Mouse (Mus musculus) lung, postnatal 36 days (tissue): ENCODE data around the gene Ccdc149.

Experiments used
- DNase-seq: peaks from one replicate; pipeline ENCODE4 v3.0.0; 2022; ENCODE audit warnings: mixed read lengths

The Ccdc149 gene

DNA sequence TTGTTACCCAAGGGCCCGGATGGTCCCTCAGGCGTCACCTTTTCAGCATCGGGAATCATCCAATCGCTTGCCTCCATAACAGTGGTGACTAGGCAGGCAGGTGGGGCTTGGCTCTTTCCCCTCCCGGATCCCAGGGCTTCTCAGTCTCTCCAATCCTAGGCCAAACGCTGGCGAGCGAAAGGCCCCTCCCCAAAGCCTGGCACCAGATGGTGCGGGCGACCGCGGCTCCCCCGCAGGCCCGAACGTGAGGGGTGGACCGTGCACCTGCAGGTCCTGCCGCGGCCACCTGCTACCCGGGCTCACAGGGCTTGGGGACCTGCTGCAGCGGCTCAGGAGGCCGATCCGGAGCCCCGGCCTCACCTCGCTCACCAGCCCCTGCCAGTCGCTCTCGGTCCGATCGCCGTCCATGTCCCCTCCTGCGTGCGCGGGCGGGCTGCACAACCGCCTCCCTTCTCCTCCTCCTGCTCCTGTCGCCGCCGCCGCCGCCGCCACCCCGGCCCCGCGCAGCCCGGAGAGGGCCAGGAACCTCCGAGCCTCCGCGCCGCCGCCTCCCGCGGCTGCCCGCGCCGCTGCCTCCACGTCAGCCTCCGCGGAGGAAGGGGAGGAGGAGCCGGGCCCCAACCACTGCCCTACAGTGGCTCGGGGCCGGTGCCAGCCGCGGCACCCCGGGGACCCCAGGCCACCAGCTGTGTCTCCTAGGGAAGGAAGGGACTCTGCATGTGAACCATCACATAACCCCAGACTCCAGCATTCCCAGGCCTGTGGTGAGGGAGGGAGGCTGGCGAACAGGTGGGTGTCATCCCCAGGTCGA, at the start of gene Ccdc149:
TSS of gene Ccdc149 (minus strand) at position 531 of the 811 bp plus-strand sequence.
- peak; percentile 87 for DNase-seq

DNA sequence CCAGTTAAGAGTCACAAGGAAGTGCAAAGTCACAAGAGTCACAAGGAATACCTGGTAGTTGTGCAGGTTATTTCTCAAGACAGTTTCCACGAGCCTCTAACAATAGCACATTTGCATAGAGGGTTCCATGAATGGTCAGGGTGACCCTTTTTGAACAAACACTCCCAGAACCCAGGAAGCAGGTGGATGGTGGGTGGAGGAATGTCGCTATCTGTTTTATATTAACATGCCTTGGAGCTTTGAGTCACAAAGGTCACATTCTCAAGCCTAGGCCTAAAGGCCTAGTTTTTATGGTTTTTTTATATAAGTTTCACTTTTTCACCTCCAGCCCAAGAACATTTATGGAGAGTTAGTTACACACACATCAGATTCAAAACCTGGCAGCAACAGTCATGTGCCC, 48.6 kb upstream of the Ccdc149 start:
- no peak for DNase-seq

DNA sequence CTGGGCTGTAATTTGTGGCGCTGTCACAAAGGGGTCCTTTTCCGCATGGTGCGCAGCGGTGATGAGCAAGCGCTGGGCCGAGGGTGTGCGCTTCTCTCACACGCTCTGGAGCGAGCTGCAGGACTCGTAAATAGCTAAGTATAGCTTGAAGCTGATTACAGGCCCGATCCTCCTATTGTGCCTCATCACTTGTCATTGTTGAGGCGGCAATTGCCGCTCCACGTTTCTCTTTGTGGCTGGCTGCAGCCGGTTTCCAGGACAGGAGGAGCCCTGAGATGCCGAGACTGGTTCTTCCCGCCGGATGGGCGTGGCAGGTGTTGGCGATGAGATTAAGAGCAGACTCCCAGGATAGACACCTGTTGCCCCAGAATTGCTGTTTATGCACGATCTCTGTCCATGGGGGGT, 44.8 kb upstream of the Ccdc149 start:
- DNase-seq, result peak; percentile 1

DNA sequence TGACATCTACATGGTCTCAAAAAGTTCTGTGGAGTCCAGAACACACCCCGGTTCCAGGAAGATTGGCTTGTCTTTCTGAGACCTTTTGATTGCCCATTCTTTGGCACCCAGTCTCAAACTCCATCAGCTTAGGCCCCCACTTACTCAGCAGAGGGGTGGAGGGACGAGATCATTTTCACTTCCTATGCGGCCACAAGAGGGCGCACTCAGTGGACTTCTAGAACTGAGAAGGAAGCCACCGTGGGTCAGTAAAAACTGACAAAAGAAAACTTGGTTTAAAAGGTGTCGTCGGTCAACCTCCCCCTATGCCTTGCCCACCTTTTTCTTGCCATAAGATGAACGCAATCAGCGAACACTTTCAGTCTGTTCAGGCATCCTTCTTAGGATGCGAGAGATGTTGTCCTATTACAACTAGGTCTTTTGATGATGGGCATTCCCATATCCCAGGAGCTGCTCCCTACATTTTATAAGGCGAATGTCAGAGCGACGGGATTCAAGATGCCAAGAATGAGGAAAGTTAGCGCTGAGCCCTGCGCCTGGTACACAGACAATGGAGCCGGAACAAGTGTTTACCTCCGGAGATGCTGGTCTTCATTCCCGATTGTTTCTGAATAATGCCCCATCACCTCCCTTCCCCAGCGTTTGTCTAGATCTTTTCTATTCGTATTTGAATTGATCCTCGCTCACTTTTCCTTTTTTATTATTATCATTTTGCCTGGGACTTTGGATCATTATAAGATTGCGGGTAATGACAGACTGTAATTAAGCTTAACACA, 44.1 kb upstream of the Ccdc149 start:
- peak; percentile 81 for DNase-seq

DNA sequence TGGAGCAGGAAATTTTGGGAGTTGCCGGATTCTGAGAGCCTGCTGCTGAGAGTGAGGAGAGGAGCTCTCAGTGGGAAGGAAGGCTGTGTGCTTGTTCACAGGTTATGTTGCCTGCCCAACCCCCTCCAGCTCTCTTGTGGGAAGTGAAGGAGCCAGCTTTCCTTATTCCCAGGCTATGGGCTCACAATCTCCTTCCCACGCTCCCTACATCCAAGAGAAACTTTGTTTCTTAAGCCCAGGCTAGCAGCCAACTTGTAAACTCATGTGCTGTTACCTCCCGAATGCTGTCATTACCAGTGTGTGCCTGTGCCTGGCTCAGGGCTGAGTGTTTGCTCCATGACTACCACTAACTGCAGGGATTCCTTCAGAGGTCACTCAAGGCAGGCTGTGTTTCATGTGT, 39.8 kb upstream of the Ccdc149 start:
- no peak for DNase-seq

DNA sequence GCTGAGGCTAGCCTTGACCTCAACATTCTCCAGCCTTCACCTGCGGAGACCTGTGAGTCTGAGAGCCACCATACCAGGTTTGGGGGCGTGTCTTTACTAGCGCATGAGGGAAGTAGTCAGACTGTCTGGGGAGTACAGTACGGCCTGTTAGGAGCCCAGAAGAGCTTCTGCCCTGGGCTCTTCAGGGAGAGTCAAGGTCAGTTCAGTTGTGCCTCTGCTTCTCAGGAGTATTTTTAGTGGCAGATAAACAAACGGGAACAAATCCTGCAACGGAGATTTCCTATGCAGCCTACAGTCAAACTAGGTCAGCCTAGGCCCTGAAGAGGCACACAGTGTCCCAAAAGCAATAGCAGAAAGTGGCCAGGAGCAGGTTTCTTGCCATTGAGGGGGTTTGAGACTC, 38.1 kb upstream of the Ccdc149 start:
- DNase-seq, result no peak

DNA sequence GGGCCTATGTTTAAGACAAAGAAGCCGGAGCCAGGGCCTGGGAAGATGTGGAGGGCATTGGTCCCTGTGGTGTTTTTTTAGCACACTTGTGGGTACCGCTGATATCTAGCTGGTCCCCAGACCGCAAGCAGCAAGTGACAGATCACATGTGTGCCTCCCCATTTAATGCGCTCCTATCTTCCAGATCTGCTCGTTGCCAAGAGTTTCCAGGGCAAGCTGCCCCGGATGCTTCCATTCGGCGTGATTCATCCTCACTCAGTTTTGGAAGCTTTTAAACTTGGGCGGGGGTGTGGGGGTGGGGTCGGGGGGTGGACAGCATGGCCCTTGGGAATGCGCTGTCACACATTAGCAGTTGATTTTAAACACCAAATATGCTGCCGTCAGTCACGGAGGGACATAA, 33.3 kb upstream of the Ccdc149 start:
- no peak for DNase-seq

DNA sequence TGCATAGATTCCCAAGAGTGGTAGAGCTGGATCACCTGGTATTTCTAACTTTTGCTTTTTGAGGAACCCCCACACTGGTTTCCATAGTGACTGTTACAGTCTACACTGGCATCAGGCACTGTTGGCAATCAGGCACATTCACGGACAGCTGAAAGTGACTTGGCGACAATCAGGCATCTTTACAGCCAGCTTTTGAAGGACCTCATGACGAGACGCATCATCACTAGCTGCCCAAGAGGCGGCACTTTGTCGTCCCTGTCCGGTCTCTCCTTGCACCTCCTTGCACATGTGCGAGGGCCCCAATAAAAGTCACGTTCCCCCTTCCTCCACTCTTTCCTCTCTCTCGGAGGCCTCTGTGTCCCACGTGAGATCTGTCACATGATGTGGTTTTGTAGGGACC, 32.8 kb upstream of the Ccdc149 start:
- no peak for DNase-seq

DNA sequence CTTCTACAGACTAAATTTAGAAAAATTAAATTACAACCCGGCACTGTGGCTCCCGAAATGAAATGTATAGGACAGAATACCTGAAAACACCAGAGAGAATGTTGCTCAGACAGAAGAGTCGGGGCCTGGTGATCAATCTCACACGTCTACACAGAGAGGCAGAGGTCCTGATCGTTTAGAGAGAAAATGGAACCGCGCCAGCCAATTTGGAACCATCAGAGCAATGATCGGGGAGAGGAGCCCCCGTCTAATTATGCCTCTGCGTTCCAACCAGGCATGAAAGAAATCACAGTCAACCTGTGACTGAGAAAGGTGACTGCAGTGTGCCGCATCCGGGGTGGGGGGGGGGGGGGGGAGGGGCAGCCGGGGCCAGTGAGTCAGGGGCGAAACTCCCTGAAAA, 24.4 kb upstream of the Ccdc149 start:
- no peak for DNase-seq

DNA sequence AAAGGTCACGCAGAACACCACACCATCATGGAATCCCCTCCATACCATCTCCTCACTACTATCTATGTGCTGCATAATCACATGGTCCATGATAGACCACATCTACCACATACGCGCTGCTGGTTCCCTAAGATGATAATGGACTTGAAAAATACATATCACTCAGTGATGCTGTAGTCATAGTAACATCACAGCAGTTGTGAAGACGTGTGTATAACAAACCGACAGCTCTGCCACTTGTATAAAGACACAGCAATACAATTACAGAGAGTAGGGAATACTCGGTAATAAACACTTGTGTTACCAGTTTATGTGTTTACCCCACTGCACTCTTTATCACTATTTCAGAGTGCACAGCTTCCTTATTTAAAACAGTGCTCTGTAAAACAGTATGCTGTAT, 20.2 kb upstream of the Ccdc149 start:
- no peak for DNase-seq

DNA sequence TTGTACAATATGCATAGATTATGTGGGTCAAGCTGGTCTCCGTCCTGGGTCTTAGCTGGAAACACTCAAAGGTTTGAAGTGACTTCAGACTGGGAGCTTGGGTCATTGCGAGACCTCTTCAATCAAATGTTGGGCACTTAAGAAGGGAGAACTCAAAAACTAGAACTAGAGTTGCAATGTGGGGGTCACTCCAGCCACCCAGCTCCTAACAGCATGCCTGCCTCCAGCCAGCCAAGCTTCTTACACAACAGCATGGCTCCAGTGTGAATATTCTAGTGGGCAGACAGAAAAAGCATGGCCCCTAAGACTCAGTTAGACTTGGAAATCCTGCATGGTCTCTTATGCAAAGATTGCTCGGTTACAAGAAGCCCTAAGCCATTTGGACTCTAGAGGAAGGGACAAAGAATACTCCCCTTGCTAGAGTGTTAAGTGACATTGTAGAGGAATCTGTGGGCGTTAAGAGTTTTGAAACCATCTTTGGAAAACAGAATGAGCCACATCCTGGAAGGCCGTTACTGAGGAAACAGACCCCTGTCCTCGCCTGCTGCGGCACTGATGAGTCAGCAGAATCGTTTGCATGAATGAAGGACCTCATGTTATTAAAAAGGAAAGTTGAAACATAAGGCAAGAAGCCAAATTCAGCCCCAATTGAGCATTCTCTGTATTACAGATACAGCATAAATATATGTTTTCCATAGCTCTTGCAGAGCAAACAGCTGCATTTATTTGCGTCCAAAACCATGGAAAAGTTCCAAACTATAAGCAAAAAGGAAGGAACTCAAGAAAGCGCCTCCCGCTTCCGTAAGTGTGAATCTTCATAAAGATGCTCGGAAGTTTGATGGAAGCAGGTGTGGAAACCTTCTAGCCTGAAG, 16.5 kb upstream of the Ccdc149 start:
- DNase-seq, result no peak

DNA sequence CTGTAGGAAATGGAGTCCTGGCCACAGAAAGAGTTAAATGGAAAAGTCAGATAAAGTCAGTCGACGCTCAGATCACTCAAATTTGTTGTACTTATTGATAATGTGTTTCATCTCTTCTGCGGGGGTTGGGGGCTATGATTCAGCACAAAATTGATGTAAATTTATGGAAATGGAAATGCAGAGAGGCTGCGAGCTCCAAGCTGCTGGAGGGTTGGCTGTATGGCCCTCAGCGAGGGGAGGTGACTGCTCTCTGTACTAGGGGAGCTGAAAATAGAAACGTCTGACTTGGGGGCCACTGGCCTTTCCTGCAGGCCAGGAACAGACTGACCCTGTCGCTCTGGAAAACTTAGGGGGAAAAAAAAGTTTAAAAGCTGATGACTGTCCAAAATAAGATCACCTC, 5.5 kb upstream of the Ccdc149 start:
- no peak for DNase-seq

DNA sequence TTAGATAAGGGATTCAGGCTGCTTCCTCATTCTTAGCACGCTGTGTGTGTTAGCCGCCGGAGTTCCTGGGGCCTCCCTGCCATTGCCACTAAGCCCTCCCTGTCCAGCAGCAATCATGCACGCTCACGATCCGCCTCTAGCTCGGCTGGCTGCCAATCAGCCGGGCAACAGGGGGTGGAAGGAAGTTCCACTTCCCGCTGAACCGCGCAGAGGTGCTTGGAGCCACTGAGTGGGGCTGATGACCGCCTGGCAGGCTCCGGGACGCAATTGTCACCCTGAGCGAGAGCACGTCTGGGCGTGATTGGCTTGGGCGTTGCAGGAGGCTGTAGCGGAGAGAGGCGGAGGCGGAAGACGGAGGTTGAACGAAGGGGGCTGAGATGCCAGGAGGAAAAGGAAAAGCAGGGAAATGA, 5.0 kb upstream of the Ccdc149 start:
- peak; percentile 90 for DNase-seq

DNA sequence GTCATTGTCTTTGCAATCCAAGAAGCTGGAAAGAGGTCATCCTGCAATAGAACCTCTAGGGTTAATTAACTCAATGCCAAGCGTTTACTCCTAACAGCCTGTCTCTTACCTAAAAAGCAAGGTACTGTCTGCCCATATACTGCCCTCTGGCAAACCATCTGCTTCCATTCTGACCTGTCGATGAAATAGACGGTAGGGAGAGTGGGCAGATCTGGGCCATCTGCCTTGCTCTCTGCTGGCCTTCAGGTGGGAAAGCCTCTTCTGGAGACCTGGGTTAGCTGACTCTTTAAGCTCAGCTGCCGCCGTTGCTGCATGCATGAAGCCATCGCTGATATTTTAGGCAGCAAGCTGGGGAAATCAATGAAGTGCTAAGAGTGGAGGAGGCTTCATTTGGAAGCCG, 2.7 kb upstream of the Ccdc149 start:
- DNase-seq, result no peak

DNA sequence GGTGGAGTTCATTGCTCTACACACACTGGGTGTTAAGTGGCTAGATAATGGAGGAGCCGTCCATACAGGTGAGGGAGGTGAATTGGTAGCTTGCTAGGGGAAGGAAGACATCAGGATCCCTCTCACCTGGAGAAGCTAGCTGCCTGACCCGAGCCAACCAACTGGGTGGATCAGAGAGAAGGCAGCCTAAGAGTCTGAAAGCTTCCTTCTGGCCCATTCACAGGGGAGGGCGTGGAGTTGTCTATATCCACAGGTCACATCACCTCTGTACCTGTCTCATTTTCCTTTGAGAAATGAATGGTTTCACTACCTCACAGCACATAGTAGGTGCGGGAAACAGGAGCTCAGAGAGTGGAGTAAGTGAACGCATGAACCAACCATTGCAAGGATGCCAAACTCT, 770 bp downstream of the Ccdc149 start:
- no peak for DNase-seq

DNA sequence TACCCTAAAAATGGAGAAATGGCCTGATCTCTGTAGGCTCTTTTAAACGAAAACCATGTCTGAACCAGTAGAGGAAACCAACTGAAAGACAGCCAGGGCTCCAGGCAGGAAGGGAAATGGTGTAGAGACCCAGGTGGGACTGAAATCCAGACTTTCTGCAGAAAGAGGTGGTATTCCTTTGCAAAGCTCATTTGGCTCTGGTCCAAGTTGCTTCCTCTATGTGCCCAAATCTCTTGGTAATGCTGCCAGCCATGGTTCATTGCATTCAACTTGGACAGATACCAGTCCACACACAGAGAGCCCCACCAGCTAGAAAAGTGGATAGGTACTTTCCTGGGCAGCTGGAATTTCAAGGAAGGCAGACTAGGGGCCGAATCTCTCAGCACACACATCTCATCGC, 3.5 kb downstream of the Ccdc149 start:
- no peak for DNase-seq

DNA sequence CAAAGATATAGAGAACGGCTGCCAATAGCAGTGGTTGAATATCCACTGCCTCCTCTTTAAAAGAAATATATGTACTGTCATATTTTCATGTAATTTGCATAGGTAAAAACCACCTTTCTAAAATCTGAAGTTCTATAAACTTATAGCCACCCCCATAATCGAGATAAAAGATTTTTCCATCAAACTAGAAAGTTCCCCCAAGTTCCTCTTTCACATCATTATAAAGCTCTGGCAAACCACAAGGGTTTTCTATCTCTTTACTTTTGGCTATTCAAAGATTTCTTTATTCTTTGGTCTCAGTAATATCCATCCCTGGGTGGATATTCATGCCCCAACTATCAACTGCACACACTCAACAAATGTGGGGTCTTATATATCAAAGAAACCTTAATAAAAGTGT, 8.9 kb downstream of the Ccdc149 start:
- no peak for DNase-seq

DNA sequence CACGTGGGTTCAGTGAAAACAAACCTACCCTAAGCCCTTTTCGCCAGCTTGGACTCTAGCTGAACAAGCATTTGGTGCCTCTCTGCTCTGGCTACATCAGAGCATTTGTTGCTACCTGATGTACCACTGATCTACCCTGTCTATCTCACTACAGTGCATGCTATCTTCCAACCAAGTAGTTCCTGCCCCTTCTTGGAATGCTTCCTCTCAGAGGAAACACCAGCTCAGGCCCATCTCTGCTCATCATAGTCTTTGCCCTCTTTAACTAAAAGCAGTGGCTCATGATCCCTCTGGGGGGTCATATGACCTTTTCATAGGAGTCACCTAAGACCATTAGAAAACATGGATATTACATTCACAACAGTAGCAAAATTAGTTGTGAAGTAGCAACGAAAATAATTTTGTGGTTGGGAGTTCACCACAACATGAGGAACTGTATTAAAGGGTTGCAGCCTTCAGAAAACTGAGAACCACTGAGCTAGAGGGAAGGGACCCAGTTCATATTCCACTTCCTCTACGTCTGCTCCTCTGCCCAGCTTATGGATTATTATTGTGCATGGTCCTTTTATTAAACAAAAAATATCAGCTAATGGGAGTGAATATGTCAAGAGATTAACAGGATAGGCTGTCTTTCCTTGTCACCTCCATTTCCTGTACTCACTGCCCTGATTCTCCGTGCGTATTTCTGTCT, 9.7 kb downstream of the Ccdc149 start:
- DNase-seq, result no peak

DNA sequence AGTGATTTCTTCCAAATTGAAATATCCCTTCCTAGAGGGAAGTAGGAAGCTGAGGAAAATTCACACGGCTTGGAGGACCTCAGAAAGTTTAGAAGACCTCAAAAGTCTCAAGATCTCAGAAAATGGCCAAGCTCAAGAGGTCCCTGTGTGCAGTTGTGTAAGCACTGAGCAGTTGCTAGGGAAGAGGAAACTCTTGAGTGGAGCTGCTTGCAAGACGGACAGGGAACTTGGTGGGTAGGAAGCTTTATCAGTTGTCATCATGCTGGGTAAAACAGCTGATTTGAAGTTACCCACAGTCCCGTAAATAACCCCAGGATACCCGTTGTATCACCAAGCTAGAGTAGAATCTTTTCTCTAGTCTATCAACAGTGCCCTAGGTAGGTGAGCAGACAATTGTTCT, 12.0 kb downstream of the Ccdc149 start:
- no peak for DNase-seq

DNA sequence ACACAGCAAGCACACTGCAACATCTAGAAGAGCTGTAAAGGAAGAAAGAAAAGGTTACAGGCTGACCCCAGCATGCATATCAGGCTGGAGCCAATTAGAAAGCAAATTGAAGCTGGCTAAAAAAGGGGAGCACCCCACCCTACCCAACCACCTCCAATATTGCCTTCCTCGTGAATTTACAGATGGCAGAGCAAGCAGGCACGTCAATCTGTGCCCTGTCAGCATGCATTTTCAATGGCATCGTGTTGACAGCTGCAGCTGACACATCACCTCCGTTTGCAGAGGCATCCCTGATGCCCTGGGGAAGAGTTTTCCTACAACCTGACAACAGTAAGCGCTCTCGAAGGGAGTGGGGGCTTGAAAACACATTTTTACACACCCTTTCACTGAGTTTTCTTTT, 14.2 kb downstream of the Ccdc149 start:
- DNase-seq, result no peak

DNA sequence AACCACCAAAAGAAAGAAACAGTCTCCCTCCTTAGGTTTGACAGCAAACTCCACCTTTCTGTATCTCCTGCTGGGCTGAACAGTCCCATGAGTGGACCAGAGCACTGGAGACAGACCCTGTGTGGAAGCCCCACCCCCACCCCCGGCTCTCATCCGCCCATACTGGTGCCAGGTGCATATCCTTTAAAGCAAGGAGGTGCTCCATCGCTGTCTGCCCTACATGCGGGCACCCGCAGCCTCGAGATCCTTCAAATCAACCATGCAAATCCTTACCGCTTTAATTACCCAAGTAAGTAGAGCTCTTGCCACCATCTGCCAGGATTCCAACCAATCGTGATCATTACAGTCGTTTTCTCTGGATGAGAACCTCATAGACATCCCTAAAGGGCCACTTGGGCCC, 20.5 kb downstream of the Ccdc149 start:
- DNase-seq, result no peak

DNA sequence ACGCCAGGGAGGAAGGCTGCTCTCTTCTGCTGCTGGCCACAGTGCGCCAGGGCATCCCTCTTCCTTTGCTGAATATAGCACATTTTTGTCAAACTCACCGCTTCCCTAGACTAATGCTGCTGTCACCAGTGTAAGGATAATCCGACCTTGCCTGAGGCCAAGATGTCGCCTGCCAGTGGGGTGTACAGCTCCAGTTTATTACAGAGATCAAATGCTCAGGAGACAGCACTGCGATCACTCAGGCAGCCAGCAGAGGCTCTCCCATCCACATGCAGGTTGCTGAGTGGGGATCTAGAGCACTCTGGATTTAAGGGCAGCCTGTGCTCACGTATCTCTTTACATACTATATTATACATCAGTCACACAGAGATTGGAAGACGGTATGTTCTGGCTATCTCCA, 22.1 kb downstream of the Ccdc149 start:
- DNase-seq, result no peak

DNA sequence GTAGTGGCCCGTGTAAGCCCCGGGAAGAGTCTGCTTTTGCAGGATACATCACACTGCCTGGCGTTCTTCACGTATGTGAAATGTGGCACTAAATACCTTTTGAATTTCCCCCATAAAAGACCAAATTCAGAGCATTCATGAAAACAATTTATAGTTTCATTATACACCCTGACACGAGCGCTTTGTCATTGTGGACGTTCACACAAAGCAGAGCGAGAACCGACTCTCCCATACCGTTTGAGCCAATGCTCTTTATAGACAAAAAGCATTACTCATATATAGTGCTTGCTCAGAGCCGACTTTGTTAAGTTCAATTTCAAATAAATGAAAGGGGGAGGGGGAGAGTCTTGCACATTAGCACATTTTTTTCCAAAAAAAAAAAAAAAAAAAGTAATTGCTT, 31.0 kb downstream of the Ccdc149 start:
- no peak for DNase-seq
